Mouse (Mus musculus) C2C12 (cell line): ENCODE data around the gene Rps21. TPM values are rescaled to one million over a fixed set of nuclear protein-coding genes. Genes with fewer than 3 reads are reported as not detected.
A peak's percentile ranks its signal among the peaks of the same experiment; 100 is the strongest.

Experiments
- H3K27me3 ChIP-seq: one replicate; pipeline ENCODE4 v1.6.1; 2011; ENCODE audit not compliant: control insufficient read depth, insufficient read depth, insufficient read length
- H3K36me3 ChIP-seq: one replicate; pipeline ENCODE4 v1.6.1; 2011; ENCODE audit not compliant: control insufficient read depth, insufficient read depth
- H3K4me3 ChIP-seq: one replicate; pipeline ENCODE4 v1.5.1; 2011; ENCODE audit warnings: mild to moderate bottlenecking, control low read depth; ENCODE audit not compliant: poor library complexity, insufficient read depth, severe bottlenecking
- H3K79me2 ChIP-seq: one replicate; pipeline ENCODE4 v1.6.1; 2011; ENCODE audit not compliant: control insufficient read depth, insufficient read depth
- H3K79me3 ChIP-seq: one replicate; pipeline ENCODE4 v1.6.1; 2011; ENCODE audit warnings: low read depth, control low read depth
- H3ac ChIP-seq: one replicate; pipeline ENCODE3; 2011; ENCODE audit warnings: low read depth; ENCODE audit not compliant: control insufficient read depth, insufficient read length
- CEBPB ChIP-seq: IDR thresholded peaks from one replicate; pipeline ENCODE4 v1.6.1; 2011; ENCODE audit warnings: low read depth, mild to moderate bottlenecking, control low read depth, moderate library complexity
- CTCF ChIP-seq: IDR thresholded peaks from one replicate; pipeline ENCODE4 v1.5.1; 2011; ENCODE audit not compliant: control insufficient read depth, insufficient read depth, insufficient read length
- FOSL1 ChIP-seq: IDR thresholded peaks from one replicate; pipeline ENCODE4 v1.8.0; 2011; ENCODE audit warnings: mild to moderate bottlenecking, low read length; ENCODE audit not compliant: poor library complexity, insufficient read depth, severe bottlenecking
- MAX ChIP-seq: IDR thresholded peaks from one replicate; pipeline ENCODE4 v1.6.1; 2011; ENCODE audit warnings: mild to moderate bottlenecking, control low read depth
- MYOD1 ChIP-seq: IDR thresholded peaks from one replicate; pipeline ENCODE4 v1.6.1; 2011; ENCODE audit warnings: low read depth; ENCODE audit not compliant: control insufficient read depth, insufficient read length
- MYOG ChIP-seq: IDR thresholded peaks from one replicate; pipeline ENCODE4 v1.6.1; 2011; ENCODE audit not compliant: control insufficient read depth, insufficient read length; ENCODE audit errors: extremely low read depth
- USF1 ChIP-seq: IDR thresholded peaks from one replicate; pipeline ENCODE4 v1.6.1; 2011; ENCODE audit warnings: low read depth, mild to moderate bottlenecking, control low read depth, moderate library complexity
- polyA plus RNA-seq: library from polyadenylated mRNA; unstranded; fragments of >200 nt; fragmentation: generic; extraction: Trizol; gene quantifications from one replicate; pipeline ENCODE4 v1.2.1, GENCODE M21; 2012; ENCODE audit warnings: missing spikeins

Rps21 gene
- polyA plus RNA-seq, 1 experiment, result 5,244 TPM

DNA sequence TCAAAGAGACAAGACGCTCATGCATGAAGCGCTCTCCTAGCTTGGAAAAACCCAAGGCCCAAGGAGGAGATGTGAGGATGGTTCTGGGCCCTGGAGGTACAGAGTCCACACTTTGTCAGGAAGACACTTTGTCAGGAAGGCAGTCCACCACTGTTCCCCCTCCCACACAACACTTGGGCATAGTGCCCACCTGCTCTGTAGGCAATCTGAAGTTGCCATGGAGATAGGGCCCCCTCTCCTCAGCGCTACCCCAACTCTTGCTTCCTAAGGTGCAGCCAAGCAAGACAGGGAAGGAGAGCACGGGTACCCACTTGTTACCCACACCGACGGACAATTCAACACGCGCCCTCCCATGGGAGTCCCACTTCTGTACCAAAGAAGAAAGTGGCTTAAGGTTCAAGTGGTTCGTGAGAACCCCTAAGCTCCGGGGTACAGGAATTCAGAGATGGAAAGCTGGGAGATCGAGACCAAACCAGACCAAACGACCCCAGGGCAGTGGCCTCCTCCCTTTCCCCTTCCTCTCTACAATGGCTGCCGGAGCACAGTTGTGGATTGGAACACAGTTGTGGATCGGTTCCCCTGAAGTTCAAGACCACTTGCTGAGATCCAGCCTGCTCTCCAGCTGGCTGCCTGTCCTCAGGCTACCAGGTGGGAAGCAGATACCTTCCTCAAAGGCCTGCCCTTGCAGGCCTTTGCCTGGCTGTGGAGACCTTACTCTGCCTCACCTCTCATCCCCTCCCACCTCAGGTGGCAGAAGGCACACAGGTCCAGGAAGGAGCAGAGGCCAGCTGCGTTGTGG is 37.8 kb upstream of the Rps21 start:
- peaks cover 16% of the 10 kb centered on the region for H3K36me3 ChIP-seq
- peaks cover 81% of the 10 kb centered on the region for H3K79me2 ChIP-seq
- peaks cover 29% of the 10 kb centered on the region for H3K79me3 ChIP-seq
- H3K4me3 ChIP-seq, result no peak overlapping the region
- H3K27me3 ChIP-seq, result no peaks in the 10 kb centered on the region
- TF ChIP-seq MYOD1, result no peak
- no peak for TF ChIP-seq MYOG
- TF ChIP-seq MAX, result no peak
- TF ChIP-seq CEBPB, result no peak
- TF ChIP-seq FOSL1, result no peak
- no peak for TF ChIP-seq CTCF
- no peak for TF ChIP-seq USF1
- no peak overlapping the region for H3ac ChIP-seq

DNA sequence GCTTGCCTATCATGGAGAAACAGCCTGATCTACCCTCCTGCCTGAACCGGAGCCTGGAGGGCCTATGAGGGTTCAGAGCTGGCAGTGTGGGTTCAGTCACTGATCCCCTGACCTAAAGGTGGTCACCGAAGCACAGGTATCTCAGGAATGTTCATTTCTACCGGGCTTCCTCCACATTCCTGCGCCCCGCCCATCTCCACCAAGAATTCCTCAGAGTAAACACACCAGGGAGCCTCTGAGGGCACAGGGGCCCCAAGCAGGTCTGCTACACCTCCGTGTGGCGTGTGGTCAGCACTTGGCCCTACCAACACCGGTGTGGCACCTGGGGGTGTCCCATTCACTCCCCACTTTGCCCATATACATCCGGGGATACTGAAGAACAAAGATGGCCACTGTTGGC is 37.0 kb upstream of the Rps21 start:
- Histone ChIP-seq H3ac (no peak overlapping the region), H3K79me3 (peaks cover 35% of the 10 kb centered on the region), H3K27me3 (no peaks in the 10 kb centered on the region), H3K36me3 (peaks cover 16% of the 10 kb centered on the region), H3K79me2 (peaks cover 81% of the 10 kb centered on the region), H3K4me3 (no peak overlapping the region)
- TF ChIP-seq USF1 (no peak), CTCF (no peak), MYOD1 (no peak), FOSL1 (no peak), MAX (no peak), CEBPB (no peak), MYOG (no peak)

DNA sequence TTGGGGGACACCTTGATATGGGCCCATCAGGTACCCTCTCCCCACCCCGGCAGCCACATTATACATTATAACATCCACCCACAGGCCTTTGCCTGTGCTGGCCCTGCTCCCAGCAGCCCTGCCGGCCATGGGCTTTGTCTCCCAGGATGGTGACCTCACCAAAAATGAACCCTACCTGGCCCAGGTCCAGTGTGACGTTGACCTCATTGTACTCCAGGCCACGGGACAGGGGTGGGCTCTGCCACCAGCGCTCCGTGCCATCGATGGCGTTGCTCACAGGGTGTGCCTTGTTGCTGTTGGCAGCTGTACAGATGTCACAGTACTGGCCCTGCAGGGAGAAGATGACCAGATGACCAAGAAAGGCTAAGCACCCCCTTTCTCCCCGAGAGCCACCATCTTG is 36.1 kb upstream of the Rps21 start:
- H3K4me3 ChIP-seq, result no peak overlapping the region
- no peaks in the 10 kb centered on the region for H3K27me3 ChIP-seq
- H3K79me3 ChIP-seq, result peaks cover 33% of the 10 kb centered on the region
- H3K79me2 ChIP-seq, result peaks cover 81% of the 10 kb centered on the region
- no peak overlapping the region for H3ac ChIP-seq
- TF ChIP-seq MYOD1 (no peak), FOSL1 (no peak), CTCF (no peak), MYOG (no peak), MAX (no peak)
- H3K36me3 ChIP-seq, result peaks cover 16% of the 10 kb centered on the region

DNA sequence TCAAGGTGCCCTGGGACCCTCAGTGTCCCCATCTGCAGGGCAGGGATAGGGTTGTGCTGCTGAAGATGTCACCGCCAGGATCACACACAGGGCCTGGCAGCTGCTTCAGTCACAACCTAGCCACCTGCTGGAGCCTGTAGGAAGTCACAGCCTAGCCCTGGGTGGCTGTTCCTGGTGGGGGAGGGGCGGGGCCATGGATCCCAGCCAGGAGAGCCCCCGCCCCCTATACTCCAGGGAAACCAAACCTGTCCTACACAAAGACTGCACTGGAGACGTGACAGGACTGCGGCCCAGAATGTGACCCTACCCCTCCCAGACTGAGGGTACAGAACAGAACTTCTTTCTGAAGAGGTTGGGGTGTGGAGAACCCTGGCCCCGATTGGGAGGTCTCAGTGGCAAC is 34.9 kb upstream of the Rps21 start:
- no peak overlapping the region for H3ac ChIP-seq
- TF ChIP-seq FOSL1 (no peak), CEBPB (no peak), CTCF (no peak), MAX (no peak), MYOG (no peak), MYOD1 (no peak), USF1 (no peak)
- no peaks in the 10 kb centered on the region for H3K27me3 ChIP-seq
- no peak overlapping the region for H3K4me3 ChIP-seq
- H3K36me3 ChIP-seq, result peaks cover 16% of the 10 kb centered on the region
- H3K79me2 ChIP-seq, result peaks cover 71% of the 10 kb centered on the region
- H3K79me3 ChIP-seq, result peaks cover 31% of the 10 kb centered on the region

DNA sequence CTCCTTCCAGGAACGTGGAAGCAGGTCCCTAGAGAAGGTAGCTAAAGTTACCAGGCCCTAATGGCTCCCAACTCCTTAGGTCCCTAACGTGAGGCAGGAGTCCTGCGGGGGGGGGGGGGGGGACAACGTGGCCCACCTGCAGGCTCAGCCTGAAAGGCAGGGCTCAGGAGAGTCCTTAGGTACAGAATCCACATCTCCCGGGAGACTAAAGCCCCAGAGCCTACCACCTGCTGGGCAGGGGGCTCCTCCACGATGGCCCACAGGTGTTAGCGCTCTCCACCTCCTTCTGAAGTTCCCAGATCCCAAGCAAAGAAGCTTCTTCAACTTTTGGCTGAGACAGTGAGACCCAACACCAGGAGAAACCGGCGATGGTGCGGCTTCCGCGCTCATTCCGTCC is 32.5 kb upstream of the Rps21 start:
- peaks cover 31% of the 10 kb centered on the region for H3K79me3 ChIP-seq
- peaks cover 56% of the 10 kb centered on the region for H3K79me2 ChIP-seq
- H3K36me3 ChIP-seq, result peaks cover 16% of the 10 kb centered on the region
- TF ChIP-seq MYOD1, result no peak
- TF ChIP-seq MAX, result no peak
- no peak for TF ChIP-seq CTCF
- no peak for TF ChIP-seq CEBPB
- no peak for TF ChIP-seq FOSL1
- TF ChIP-seq MYOG, result no peak
- TF ChIP-seq USF1, result no peak
- peak overlapping the region; percentile 71 for H3K4me3 ChIP-seq
- H3ac ChIP-seq, result peak overlapping the region; percentile 69
- no peaks in the 10 kb centered on the region for H3K27me3 ChIP-seq
